Mouse (Mus musculus) mouse embryonic stem cell (cell line): ENCODE results near the gene Fli1.

Experiments used
- in situ Hi-C, 2 experiments: fragments of 300-500 bp; cut with MboI; formaldehyde crosslinking; loops; 1 replicate in 1 of 2; 3 replicates in 1 of 2; pipeline ENCODE4 v1.14.3; 2019 to 2020; ENCODE audit warnings: low sequenced_read_pairs in 2 of 2, low pct_unique_long_range_greater_than_20kb in 1 of 2, mixed read lengths in 1 of 2; ENCODE audit not compliant: unreplicated experiment in 1 of 2

The Fli1 gene

GRCm38 (mm10) chr9:32559454-32559853 lies 16.8 kb upstream of the Fli1 start:
- in situ Hi-C loops: no loop called here

- in situ Hi-C loops: no loop called here
These were observed 13.7 kb upstream of the Fli1 start for GRCm38 (mm10) chr9:32556313-32556712.

GRCm38 (mm10) chr9:32555279-32555678 lies 12.6 kb upstream of the Fli1 start:
- in situ Hi-C loops: no loop called here

- in situ Hi-C loops: no loop called here
These were observed 7.9 kb upstream of the Fli1 start for GRCm38 (mm10) chr9:32550541-32550940.

GRCm38 (mm10) chr9:32549462-32550384 lies 7.1 kb upstream of the Fli1 start:
- in situ Hi-C loops: no loop called here

- in situ Hi-C loops: no loop called here
These were observed 4.1 kb upstream of the Fli1 start for GRCm38 (mm10) chr9:32546731-32547130.

- in situ Hi-C loops: loop anchor here in 1 of 2 experiments (5.0 kb wide), 1 partner anchor 138 kb away; no protein-coding TSS in a partner anchor
These were observed 2.3 kb upstream of the Fli1 start for GRCm38 (mm10) chr9:32544731-32545661.

- in situ Hi-C loops: loop anchor here in 1 of 2 experiments (5.0 kb wide), 1 partner anchor 137 kb away; no protein-coding TSS in a partner anchor
These were observed 1.4 kb upstream of the Fli1 start for GRCm38 (mm10) chr9:32543923-32544575.

GRCm38 (mm10) chr9:32543040-32543581 lies 450 bp upstream of the Fli1 start:
- in situ Hi-C loops: loop anchor here in 1 of 2 experiments (5.0 kb wide), 1 partner anchor 136 kb away; no protein-coding TSS in a partner anchor

GRCm38 (mm10) chr9:32541223-32541901 lies 1.3 kb downstream of the Fli1 start:
- in situ Hi-C loops: loop anchor here in 1 of 2 experiments (5.0 kb wide), 1 partner anchor 134 kb away; no protein-coding TSS in a partner anchor

GRCm38 (mm10) chr9:32540406-32541222 lies 2.0 kb downstream of the Fli1 start:
- in situ Hi-C loops: loop anchor here in 1 of 2 experiments (5.0 kb wide), 1 partner anchor 133 kb away; no protein-coding TSS in a partner anchor

- in situ Hi-C loops: loop anchor here in 1 of 2 experiments (5.0 kb wide), 1 partner anchor 133 kb away; no protein-coding TSS in a partner anchor
These were observed 2.6 kb downstream of the Fli1 start for GRCm38 (mm10) chr9:32540061-32540405.

GRCm38 (mm10) chr9:32539321-32539761 lies 3.3 kb downstream of the Fli1 start:
- in situ Hi-C loops: no loop called here

- in situ Hi-C loops: no loop called here
These were observed 4.5 kb downstream of the Fli1 start for GRCm38 (mm10) chr9:32538124-32538523.

- in situ Hi-C loops: no loop called here
These were observed 5.0 kb downstream of the Fli1 start for GRCm38 (mm10) chr9:32537706-32538105.

- in situ Hi-C loops: no loop called here
These were observed 7.3 kb downstream of the Fli1 start for GRCm38 (mm10) chr9:32535201-32535955.
